Mouse (Mus musculus): ENCODE results near the gene 4930505A04Rik. TPM values are rescaled to one million over a fixed set of nuclear protein-coding genes. Genes with fewer than 3 reads are reported as not detected.

The 4930505A04Rik gene
- not detected in 2 replicates for polyA plus RNA-seq (2012; ENCODE audit: insufficient read depth, insufficient read length, missing spikeins)

- H3K27ac ChIP-seq (ENCODE audit: insufficient read depth, low read depth, low read length), result no peak within 1 kb of the TSS
- TF ChIP-seq CTCF (IDR thresholded peaks at IDR 0.05; ENCODE audit: low read depth, low read length), result no peak
- no peak for TF ChIP-seq POLR2A (IDR thresholded peaks at IDR 0.05; ENCODE audit: borderline replicate concordance, low read depth, low read length)
- no peaks in the 10 kb centered on the region for H3K4me1 ChIP-seq (ENCODE audit: control insufficient read depth, insufficient read depth, low read length)
- peak within 1 kb of the TSS; percentile 26; the same call in 1 of the 2 replicates for H3K4me3 ChIP-seq (ENCODE audit: insufficient read depth, low read length)
Measured at GRCm38 (mm10) chr11:30471751-30472593, at the start of gene 4930505A04Rik. 4930505A04Rik (minus strand) TSS chr11:30471827.

- Histone ChIP-seq H3K4me3 (ENCODE audit: insufficient read depth, low read length) (no peak overlapping the region), H3K27ac (ENCODE audit: insufficient read depth, low read depth, low read length) (no peak overlapping the region), H3K4me1 (ENCODE audit: control insufficient read depth, insufficient read depth, low read length) (no peaks in the 10 kb centered on the region)
- TF ChIP-seq POLR2A (IDR thresholded peaks at IDR 0.05; ENCODE audit: borderline replicate concordance, low read depth, low read length) (no peak), CTCF (IDR thresholded peaks at IDR 0.05; ENCODE audit: low read depth, low read length) (no peak)
Measured at GRCm38 (mm10) chr11:30517133-30517532, 45.5 kb upstream of the 4930505A04Rik start.

- TF ChIP-seq POLR2A (IDR thresholded peaks at IDR 0.05; ENCODE audit: borderline replicate concordance, low read depth, low read length) (no peak), CTCF (IDR thresholded peaks at IDR 0.05; ENCODE audit: low read depth, low read length) (no peak)
- Histone ChIP-seq H3K27ac (ENCODE audit: insufficient read depth, low read depth, low read length) (no peak overlapping the region), H3K4me3 (ENCODE audit: insufficient read depth, low read length) (no peak overlapping the region), H3K4me1 (ENCODE audit: control insufficient read depth, insufficient read depth, low read length) (no peaks in the 10 kb centered on the region)
Measured at GRCm38 (mm10) chr11:30508178-30508577, 36.6 kb upstream of the 4930505A04Rik start.

GRCm38 (mm10) chr11:30498738-30499355 lies 27.2 kb upstream of the 4930505A04Rik start:
- H3K4me3 ChIP-seq (ENCODE audit: insufficient read depth, low read length), result no peak overlapping the region
- TF ChIP-seq CTCF (IDR thresholded peaks at IDR 0.05; ENCODE audit: low read depth, low read length) (no peak), POLR2A (IDR thresholded peaks at IDR 0.05; ENCODE audit: borderline replicate concordance, low read depth, low read length) (no peak)
- H3K4me1 ChIP-seq (ENCODE audit: control insufficient read depth, insufficient read depth, low read length), result no peaks in the 10 kb centered on the region
- no peak overlapping the region for H3K27ac ChIP-seq (ENCODE audit: insufficient read depth, low read depth, low read length)

- TF ChIP-seq POLR2A (IDR thresholded peaks at IDR 0.05; ENCODE audit: borderline replicate concordance, low read depth, low read length) (no peak), CTCF (IDR thresholded peaks at IDR 0.05; ENCODE audit: low read depth, low read length) (no peak)
Measured at GRCm38 (mm10) chr11:30497151-30497550, 25.5 kb upstream of the 4930505A04Rik start.

GRCm38 (mm10) chr11:30491515-30492260 lies 20.1 kb upstream of the 4930505A04Rik start:
- Histone ChIP-seq H3K4me1 (ENCODE audit: control insufficient read depth, insufficient read depth, low read length) (no peaks in the 10 kb centered on the region), H3K4me3 (ENCODE audit: insufficient read depth, low read length) (no peak overlapping the region), H3K27ac (ENCODE audit: insufficient read depth, low read depth, low read length) (no peak overlapping the region)
- TF ChIP-seq CTCF (IDR thresholded peaks at IDR 0.05; ENCODE audit: low read depth, low read length) (no peak), POLR2A (IDR thresholded peaks at IDR 0.05; ENCODE audit: borderline replicate concordance, low read depth, low read length) (no peak)

More at GRCm38 (mm10) chr11:30497151-30497550, 25.5 kb upstream of the 4930505A04Rik start:
- Histone ChIP-seq H3K4me3 (ENCODE audit: insufficient read depth, low read length) (no peak overlapping the region), H3K27ac (ENCODE audit: insufficient read depth, low read depth, low read length) (no peak overlapping the region), H3K4me1 (ENCODE audit: control insufficient read depth, insufficient read depth, low read length) (no peaks in the 10 kb centered on the region)

- TF ChIP-seq CTCF (IDR thresholded peaks at IDR 0.05; ENCODE audit: low read depth, low read length), result no peak
- TF ChIP-seq POLR2A (IDR thresholded peaks at IDR 0.05; ENCODE audit: borderline replicate concordance, low read depth, low read length), result no peak
- Histone ChIP-seq H3K4me1 (ENCODE audit: control insufficient read depth, insufficient read depth, low read length) (no peaks in the 10 kb centered on the region), H3K27ac (ENCODE audit: insufficient read depth, low read depth, low read length) (no peak overlapping the region), H3K4me3 (ENCODE audit: insufficient read depth, low read length) (no peak overlapping the region)
Measured at GRCm38 (mm10) chr11:30488183-30488582, 16.6 kb upstream of the 4930505A04Rik start.

GRCm38 (mm10) chr11:30483286-30483685 lies 11.7 kb upstream of the 4930505A04Rik start:
- Histone ChIP-seq H3K4me1 (ENCODE audit: control insufficient read depth, insufficient read depth, low read length) (no peaks in the 10 kb centered on the region), H3K27ac (ENCODE audit: insufficient read depth, low read depth, low read length) (no peak overlapping the region), H3K4me3 (ENCODE audit: insufficient read depth, low read length) (no peak overlapping the region)
- TF ChIP-seq CTCF (IDR thresholded peaks at IDR 0.05; ENCODE audit: low read depth, low read length) (no peak), POLR2A (IDR thresholded peaks at IDR 0.05; ENCODE audit: borderline replicate concordance, low read depth, low read length) (no peak)

GRCm38 (mm10) chr11:30471187-30471586 lies 440 bp downstream of the 4930505A04Rik start:
- TF ChIP-seq CTCF (IDR thresholded peaks at IDR 0.05; ENCODE audit: low read depth, low read length), result no peak
- no peak for TF ChIP-seq POLR2A (IDR thresholded peaks at IDR 0.05; ENCODE audit: borderline replicate concordance, low read depth, low read length)
- H3K4me1 ChIP-seq (ENCODE audit: control insufficient read depth, insufficient read depth, low read length), result no peaks in the 10 kb centered on the region
- H3K4me3 ChIP-seq (ENCODE audit: insufficient read depth, low read length), result no peak overlapping the region

More at GRCm38 (mm10) chr11:30471187-30471586, 440 bp downstream of the 4930505A04Rik start:
- H3K27ac ChIP-seq (ENCODE audit: insufficient read depth, low read depth, low read length), result no peak overlapping the region
